Mouse (Mus musculus): ENCODE measurements around the gene Trmt10a.

DNA sequence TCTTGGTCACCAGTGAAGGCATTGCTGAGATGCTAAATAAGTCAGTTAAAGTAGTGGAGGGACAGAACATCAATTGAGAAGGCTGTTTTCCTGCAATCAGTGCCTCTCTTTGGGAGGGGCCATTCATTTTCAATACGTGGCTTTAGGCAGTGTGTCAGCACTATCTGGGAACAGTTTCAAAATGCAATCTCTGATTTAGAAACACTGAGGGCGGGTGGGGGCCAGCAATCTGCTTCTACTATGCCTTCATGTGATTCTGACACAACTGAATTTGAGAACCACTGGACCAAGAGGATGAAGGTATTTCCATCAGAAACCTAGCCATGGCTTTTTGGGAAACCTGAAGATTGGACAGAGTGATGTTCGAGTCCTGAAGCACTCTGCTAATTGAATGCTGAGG, 47.9 kb upstream of the Trmt10a start:
- no peak for TF ChIP-seq CTCF (IDR thresholded peaks at IDR 0.05; ENCODE audit: low read depth, low read length)
- TF ChIP-seq GATA1 (IDR thresholded peaks at IDR 0.05; ENCODE audit: borderline replicate concordance, low read length) = no peak
- TF ChIP-seq TAL1 (conservative IDR thresholded peaks at IDR 0.05; ENCODE audit: low read depth, low read length) = no peak
